Mouse (Mus musculus): ENCODE measurements around the gene Tmem145. TPM values are rescaled to one million over a fixed set of nuclear protein-coding genes. Genes with fewer than 3 reads are reported as not detected.

Gene Tmem145
- polyA plus RNA-seq, 1 experiment from 2014 or later = 0.16 TPM

DNA sequence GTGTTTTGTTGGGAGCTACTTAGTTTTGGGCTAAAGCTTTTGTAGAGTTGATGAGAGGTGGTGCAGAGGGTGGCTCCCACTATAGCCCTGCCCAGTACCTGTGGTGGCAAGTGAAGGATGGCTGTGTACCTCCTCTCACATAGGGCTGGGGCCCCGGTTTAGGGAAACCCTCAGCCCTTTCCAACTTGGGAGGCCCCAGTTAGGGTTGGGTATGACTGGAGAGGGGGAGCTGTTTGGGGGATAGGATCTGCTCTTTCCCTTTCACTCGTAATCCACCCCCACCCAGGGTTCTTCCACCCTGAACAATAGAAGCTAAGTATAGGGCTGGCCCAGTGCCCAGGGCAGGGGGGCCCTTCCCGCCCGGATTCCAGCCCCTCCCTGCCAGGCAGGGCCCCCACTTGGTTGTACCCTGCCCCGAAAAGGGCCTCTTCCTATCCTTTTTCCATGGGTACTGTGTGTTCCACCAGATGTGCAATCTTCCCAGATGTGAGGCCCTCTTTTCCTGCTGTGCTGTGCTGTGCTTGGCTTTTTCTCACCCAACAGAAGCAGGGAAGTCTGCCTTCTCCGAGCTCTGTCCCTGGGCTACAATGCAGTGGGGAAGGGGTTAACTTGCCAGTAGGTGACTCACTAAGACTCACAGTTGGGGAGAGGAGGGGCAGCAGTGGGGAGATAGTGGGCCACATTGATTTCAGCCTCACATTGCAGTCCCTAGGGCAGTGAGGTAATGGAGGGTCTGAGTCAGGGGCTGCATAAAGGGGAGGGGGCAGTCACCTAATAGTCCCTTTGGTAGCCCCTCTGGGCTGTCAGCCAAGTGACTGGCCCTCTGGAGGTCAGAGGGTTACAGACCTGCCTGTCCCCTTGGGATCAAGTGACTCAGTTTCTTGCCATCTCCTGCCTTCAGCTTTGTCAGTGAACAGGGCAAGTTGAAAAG, 25.8 kb upstream of the Tmem145 start:
- no peaks in the 10 kb centered on the region for H3K27me3 ChIP-seq (replicated peaks; ENCODE audit: control insufficient read depth, insufficient read depth, low read length)
- H3K4me1 ChIP-seq (replicated peaks; ENCODE audit: control insufficient read depth, insufficient read depth, low read length) = peaks cover 62% of the 10 kb centered on the region
- no peaks in the 10 kb centered on the region for H3K9me3 ChIP-seq (ENCODE audit: control insufficient read depth, low read length)
- no peak; the same call in 1 of the 2 replicates for ATAC-seq (replicated peaks; ENCODE audit: low FRiP score)
- H3K27ac ChIP-seq (ENCODE audit: low read depth, low read length) = peak overlapping the region; percentile 95
- H3K36me3 ChIP-seq (ENCODE audit: control insufficient read depth, insufficient read depth, low read length) = peaks cover 8% of the 10 kb centered on the region
- peak overlapping the region; percentile 62 for H3K4me3 ChIP-seq (ENCODE audit: low read depth, low read length)
- peak overlapping the region; percentile 87 for H3K4me2 ChIP-seq
- WGBS = 6% methylated on average over 6 of the region's 6 CpGs
- DNase-seq (ENCODE audit: low spot score) = no peak
- H3K9ac ChIP-seq (ENCODE audit: low read depth, low read length) = peak overlapping the region; percentile 72

- WGBS = 23% methylated on average over 12 of the region's 12 CpGs
- H3K27ac ChIP-seq (ENCODE audit: low read depth, low read length) = peak overlapping the region; percentile 95
- ATAC-seq (replicated peaks; ENCODE audit: low FRiP score) = peak; percentile 25
Observed at GRCm38 (mm10) chr7:25281166-25281733, 24.7 kb upstream of the Tmem145 start.

DNA sequence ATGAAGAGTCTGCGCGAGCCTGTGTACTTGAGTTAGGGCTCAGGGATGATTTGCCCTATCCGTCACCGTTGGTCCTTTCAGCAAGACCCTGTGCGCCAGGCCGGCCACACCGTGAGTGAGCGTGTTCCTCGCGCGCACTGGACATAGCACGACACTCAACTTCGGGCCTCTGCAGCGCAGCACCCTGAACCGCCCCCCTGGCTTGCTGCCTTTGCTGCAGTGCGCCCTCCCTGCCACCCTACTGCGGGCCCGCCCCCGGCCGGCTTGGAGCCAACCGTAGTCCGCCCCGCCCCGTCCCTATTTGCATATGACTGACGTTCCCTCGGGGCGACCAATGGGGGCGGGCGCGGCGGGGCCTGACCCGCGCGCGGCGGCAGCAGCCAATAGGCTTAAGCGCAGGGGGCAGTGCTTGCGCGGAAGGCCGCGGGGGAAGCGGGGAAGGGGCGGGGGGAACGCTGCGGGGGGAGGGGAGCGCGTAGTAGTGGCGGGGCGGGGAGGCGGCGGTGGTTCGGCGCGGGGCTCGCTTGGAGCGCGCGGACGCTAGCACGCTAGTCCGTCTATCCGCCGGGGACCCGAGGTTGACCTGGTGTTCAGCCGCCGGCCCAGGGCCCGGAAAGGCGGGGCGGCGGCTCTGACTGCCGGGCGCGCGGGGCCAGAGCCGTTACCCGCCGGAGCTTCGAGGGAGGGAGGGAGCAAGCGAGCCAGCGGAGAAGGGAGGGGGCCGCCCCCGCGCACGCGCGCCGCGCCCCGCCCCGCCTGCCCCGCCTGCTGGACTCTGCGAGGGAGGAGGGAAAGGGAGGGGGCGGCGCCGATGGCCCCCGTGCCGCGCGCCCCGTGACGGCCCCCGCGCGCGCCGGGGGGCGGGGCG, 23.9 kb upstream of the Tmem145 start:
- Histone ChIP-seq H3K9ac (ENCODE audit: low read depth, low read length) (peak overlapping the region; percentile 82), H3K36me3 (ENCODE audit: control insufficient read depth, insufficient read depth, low read length) (peaks cover 24% of the 10 kb centered on the region), H3K9me3 (ENCODE audit: control insufficient read depth, low read length) (no peaks in the 10 kb centered on the region), H3K4me2 (peak overlapping the region; percentile 87), H3K4me1 (replicated peaks; ENCODE audit: control insufficient read depth, insufficient read depth, low read length) (peaks cover 45% of the 10 kb centered on the region), H3K4me3 (ENCODE audit: low read depth, low read length) (peak overlapping the region; percentile 62), H3K27ac (ENCODE audit: low read depth, low read length) (peak overlapping the region; percentile 95), H3K27me3 (replicated peaks; ENCODE audit: control insufficient read depth, insufficient read depth, low read length) (no peaks in the 10 kb centered on the region)
- WGBS = under 1% methylated on average over 74 of the region's 108 CpGs
- peak; percentile 99 for DNase-seq (ENCODE audit: low spot score)
- peak; percentile 81 for ATAC-seq (replicated peaks; ENCODE audit: low FRiP score)

More at GRCm38 (mm10) chr7:25281166-25281733, 24.7 kb upstream of the Tmem145 start:
- no peak for DNase-seq (ENCODE audit: low spot score)
- Histone ChIP-seq H3K4me2 (peak overlapping the region; percentile 87), H3K4me1 (replicated peaks; ENCODE audit: control insufficient read depth, insufficient read depth, low read length) (peaks cover 52% of the 10 kb centered on the region), H3K36me3 (ENCODE audit: control insufficient read depth, insufficient read depth, low read length) (peaks cover 17% of the 10 kb centered on the region), H3K27me3 (replicated peaks; ENCODE audit: control insufficient read depth, insufficient read depth, low read length) (no peaks in the 10 kb centered on the region), H3K4me3 (ENCODE audit: low read depth, low read length) (peak overlapping the region; percentile 62), H3K9me3 (ENCODE audit: control insufficient read depth, low read length) (no peaks in the 10 kb centered on the region), H3K9ac (ENCODE audit: low read depth, low read length) (peak overlapping the region; percentile 72)

DNA sequence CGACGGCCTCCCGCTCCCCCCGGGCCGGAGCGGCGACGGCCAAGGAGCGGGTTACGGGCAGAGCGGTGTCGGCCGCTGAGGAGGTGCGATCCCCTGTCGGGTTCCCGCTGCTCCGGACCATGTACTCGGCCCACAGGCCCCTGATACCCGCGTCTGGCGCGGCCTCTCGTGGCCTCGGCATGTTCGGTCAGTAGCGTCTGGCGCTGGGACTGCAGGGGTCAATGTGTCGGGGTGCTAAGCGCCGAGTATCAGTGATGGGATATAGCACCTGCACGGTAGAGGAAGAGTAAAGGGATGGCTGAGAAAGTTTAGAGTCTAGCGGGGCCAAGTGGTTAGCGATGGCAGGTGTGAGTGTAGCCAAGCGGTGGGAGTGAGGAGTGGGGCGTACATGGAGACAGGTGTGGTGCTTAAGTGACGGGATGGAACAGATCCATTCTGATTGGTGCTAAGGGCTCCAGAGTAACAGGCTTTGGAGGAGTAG, 23.1 kb upstream of the Tmem145 start:
- Histone ChIP-seq H3K27ac (ENCODE audit: low read depth, low read length) (peak overlapping the region; percentile 94), H3K4me3 (ENCODE audit: low read depth, low read length) (peak overlapping the region; percentile 62), H3K36me3 (ENCODE audit: control insufficient read depth, insufficient read depth, low read length) (peaks cover 32% of the 10 kb centered on the region), H3K27me3 (replicated peaks; ENCODE audit: control insufficient read depth, insufficient read depth, low read length) (no peaks in the 10 kb centered on the region), H3K4me1 (replicated peaks; ENCODE audit: control insufficient read depth, insufficient read depth, low read length) (peaks cover 39% of the 10 kb centered on the region), H3K9ac (ENCODE audit: low read depth, low read length) (peak overlapping the region; percentile 82), H3K9me3 (ENCODE audit: control insufficient read depth, low read length) (no peaks in the 10 kb centered on the region), H3K4me2 (peak overlapping the region; percentile 74)
- under 1% methylated on average over 27 of the region's 36 CpGs for WGBS
- DNase-seq (ENCODE audit: low spot score) = peak; percentile 71
- no peak for ATAC-seq (replicated peaks; ENCODE audit: low FRiP score)

DNA sequence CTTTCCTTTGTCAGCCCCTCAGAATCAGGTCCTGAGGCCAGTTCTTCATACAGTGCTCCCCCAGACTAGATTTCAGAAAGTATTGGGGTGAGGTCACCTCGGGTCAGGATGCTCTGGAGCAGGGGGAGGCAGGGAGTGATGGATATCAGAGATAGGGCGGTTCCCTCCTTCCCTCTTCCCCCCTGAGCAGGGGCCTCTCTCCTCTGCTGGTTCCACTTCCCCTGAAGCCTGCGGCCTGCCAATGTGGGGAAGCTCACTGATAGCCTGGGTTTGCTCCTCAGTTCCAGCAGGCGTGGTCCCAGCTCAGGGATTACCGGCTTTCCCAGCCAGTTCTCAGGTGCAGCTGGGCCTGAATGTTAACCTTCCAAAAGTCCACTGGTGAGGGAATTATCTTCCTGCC, 22.3 kb upstream of the Tmem145 start:
- Histone ChIP-seq H3K4me2 (peak overlapping the region; percentile 74), H3K9ac (ENCODE audit: low read depth, low read length) (peak overlapping the region; percentile 82), H3K27me3 (replicated peaks; ENCODE audit: control insufficient read depth, insufficient read depth, low read length) (no peaks in the 10 kb centered on the region), H3K9me3 (ENCODE audit: control insufficient read depth, low read length) (no peaks in the 10 kb centered on the region), H3K4me3 (ENCODE audit: low read depth, low read length) (peak overlapping the region; percentile 62), H3K4me1 (replicated peaks; ENCODE audit: control insufficient read depth, insufficient read depth, low read length) (peaks cover 38% of the 10 kb centered on the region), H3K27ac (ENCODE audit: low read depth, low read length) (peak overlapping the region; percentile 94; the same call in 1 of the 2 replicates), H3K36me3 (ENCODE audit: control insufficient read depth, insufficient read depth, low read length) (peaks cover 41% of the 10 kb centered on the region)
- ATAC-seq (replicated peaks; ENCODE audit: low FRiP score) (no peak), DNase-seq (ENCODE audit: low spot score) (no peak)
- 10% methylated on average over 5 of the region's 5 CpGs for WGBS

DNA sequence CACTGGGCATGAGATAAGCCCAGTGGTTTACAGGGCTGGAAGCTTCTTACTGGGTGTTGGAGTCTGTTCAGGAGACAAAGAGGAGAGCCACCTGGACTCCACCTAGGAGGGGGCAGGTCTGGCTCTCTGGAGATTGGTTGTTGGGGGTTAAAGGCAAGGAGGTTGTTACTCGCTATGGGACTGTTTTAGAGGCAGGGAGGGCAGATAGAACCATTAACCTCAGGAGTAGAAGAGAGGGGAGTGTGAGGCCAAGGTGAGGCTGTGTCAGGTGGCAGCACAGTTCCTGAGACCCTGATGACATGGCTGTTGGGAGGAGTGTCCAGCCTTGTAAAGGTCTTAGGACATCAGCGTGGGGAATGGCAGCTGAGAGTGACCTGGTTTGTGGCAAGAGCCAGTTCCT, 21.7 kb upstream of the Tmem145 start:
- DNase-seq (ENCODE audit: low spot score) (no peak), ATAC-seq (replicated peaks; ENCODE audit: low FRiP score) (no peak)
- peaks cover 46% of the 10 kb centered on the region for H3K36me3 ChIP-seq (ENCODE audit: control insufficient read depth, insufficient read depth, low read length)
- 62% methylated on average over 2 of the region's 2 CpGs for WGBS
- no peak overlapping the region; the same call in 1 of the 2 replicates for H3K9ac ChIP-seq (ENCODE audit: low read depth, low read length)
- H3K4me3 ChIP-seq (ENCODE audit: low read depth, low read length) = peak overlapping the region; percentile 62
- peak overlapping the region; percentile 74 for H3K4me2 ChIP-seq
- peaks cover 38% of the 10 kb centered on the region for H3K4me1 ChIP-seq (replicated peaks; ENCODE audit: control insufficient read depth, insufficient read depth, low read length)
- H3K27me3 ChIP-seq (replicated peaks; ENCODE audit: control insufficient read depth, insufficient read depth, low read length) = no peaks in the 10 kb centered on the region
- no peak overlapping the region for H3K27ac ChIP-seq (ENCODE audit: low read depth, low read length)
- H3K9me3 ChIP-seq (ENCODE audit: control insufficient read depth, low read length) = no peaks in the 10 kb centered on the region

DNA sequence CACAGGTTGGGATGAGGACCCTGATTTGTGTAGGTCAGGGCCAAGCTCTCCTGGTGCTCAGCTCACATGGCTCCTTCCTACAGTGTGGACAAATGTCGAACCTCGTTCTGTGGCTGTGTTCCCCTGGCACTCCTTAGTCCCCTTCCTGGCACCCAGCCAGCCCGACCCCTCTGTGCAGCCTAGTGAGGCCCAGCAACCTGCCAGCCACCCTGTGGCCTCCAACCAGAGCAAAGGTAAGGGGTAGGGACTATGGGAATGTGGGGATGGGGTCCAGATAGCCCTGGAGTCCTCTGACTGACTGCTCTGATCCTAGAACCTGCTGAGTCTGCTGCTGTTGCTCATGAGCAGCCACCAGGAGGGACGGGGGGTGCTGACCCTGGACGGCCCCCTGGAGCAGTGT, 21.1 kb upstream of the Tmem145 start:
- H3K4me1 ChIP-seq (replicated peaks; ENCODE audit: control insufficient read depth, insufficient read depth, low read length) = peaks cover 35% of the 10 kb centered on the region
- no peak overlapping the region for H3K4me2 ChIP-seq
- 78% methylated on average over 5 of the region's 5 CpGs for WGBS
- ATAC-seq (replicated peaks; ENCODE audit: low FRiP score) = no peak
- peaks cover 52% of the 10 kb centered on the region for H3K36me3 ChIP-seq (ENCODE audit: control insufficient read depth, insufficient read depth, low read length)
- peaks cover 3% of the 10 kb centered on the region; the same call in 1 of the 2 replicates for H3K9me3 ChIP-seq (ENCODE audit: control insufficient read depth, low read length)
- H3K9ac ChIP-seq (ENCODE audit: low read depth, low read length) = no peak overlapping the region
- H3K27ac ChIP-seq (ENCODE audit: low read depth, low read length) = no peak overlapping the region
- no peak for DNase-seq (ENCODE audit: low spot score)
- H3K4me3 ChIP-seq (ENCODE audit: low read depth, low read length) = no peak overlapping the region
- no peaks in the 10 kb centered on the region for H3K27me3 ChIP-seq (replicated peaks; ENCODE audit: control insufficient read depth, insufficient read depth, low read length)

Data from liver, embryonic 11.5 days (tissue).